Mouse (Mus musculus) G1E (cell line): ENCODE data around the gene Wdr93.

Experiments used
- CTCF ChIP-seq: IDR thresholded peaks from 2 replicates; pipeline ENCODE4 v1.5.1; 2012; ENCODE audit warnings: low read depth, low read length, inconsistent platforms, mixed read lengths
- TAL1 ChIP-seq: conservative IDR thresholded peaks from 2 replicates; pipeline ENCODE4 v1.6.1; 2012; ENCODE audit warnings: low read depth, low read length, inconsistent platforms, mixed read lengths

GRCm38 (mm10) chr7:79742659-79743536 is at the start of gene Wdr93, which contains the start of gene Pex11a:
- TF ChIP-seq CTCF (no peak), TAL1 (no peak)
